Mouse (Mus musculus): ENCODE measurements around the gene Nell2. TPM values are rescaled to one million over a fixed set of nuclear protein-coding genes. Genes with fewer than 3 reads are reported as not detected.

The Nell2 gene
- polyA plus RNA-seq, 1 experiment: 0.04 TPM

DNA sequence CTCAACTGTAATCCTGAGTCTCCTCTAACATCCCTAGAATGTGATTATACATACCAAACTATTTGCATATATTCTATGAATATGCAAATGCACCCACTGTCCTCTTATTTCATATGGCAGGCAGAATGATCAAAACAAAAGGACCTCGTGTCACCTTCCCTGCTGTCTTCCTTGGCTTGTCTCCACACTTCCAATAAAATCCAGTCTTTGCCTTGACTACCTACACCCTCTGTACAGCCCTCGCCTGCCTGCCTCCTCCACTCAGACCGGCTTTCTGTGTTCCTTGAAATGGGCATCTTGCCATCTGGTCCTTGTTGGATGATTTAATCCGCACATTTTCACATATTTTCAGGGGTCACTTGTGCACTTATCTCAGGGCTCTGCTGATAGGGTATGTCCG lies 215.1 kb downstream of the Nell2 start:
- Histone ChIP-seq H3K36me3 (ENCODE audit: control insufficient read depth, insufficient read depth) (no peaks in the 10 kb centered on the region), H3K4me3 (no peak overlapping the region), H3ac (ENCODE audit: control insufficient read depth, insufficient read length) (no peak overlapping the region), H3K27me3 (ENCODE audit: control insufficient read depth, insufficient read depth, insufficient read length) (no peaks in the 10 kb centered on the region), H3K79me2 (ENCODE audit: control insufficient read depth, insufficient read depth) (no peaks in the 10 kb centered on the region), H3K4me2 (ENCODE audit: low read depth) (no peak overlapping the region)
- TF ChIP-seq TCF12 (IDR thresholded peaks at IDR 0.05; ENCODE audit: insufficient read depth, poor library complexity, severe bottlenecking): no peak
- no peak for TF ChIP-seq POLR2AphosphoS2 (IDR thresholded peaks at IDR 0.05; ENCODE audit: insufficient read length, low read depth)
- no peak for TF ChIP-seq MYOG (IDR thresholded peaks at IDR 0.05; ENCODE audit: control insufficient read depth in 1 of 3, insufficient read depth in 1 of 3, insufficient read length in 2 of 3, low read depth in 2 of 3)
- TF ChIP-seq MAX (IDR thresholded peaks at IDR 0.05; ENCODE audit: low read depth): no peak
- no peak for TF ChIP-seq USF1 (IDR thresholded peaks at IDR 0.05; ENCODE audit: low read depth)
- no peak for TF ChIP-seq CEBPB (IDR thresholded peaks at IDR 0.05; ENCODE audit: insufficient read depth, poor library complexity, severe bottlenecking)
- TF ChIP-seq SRF (IDR thresholded peaks at IDR 0.05; ENCODE audit: control insufficient read depth, insufficient read length, low read depth): no peak
- TF ChIP-seq POLR2A (IDR thresholded peaks at IDR 0.05; ENCODE audit: insufficient read length, low read depth): no peak
- TF ChIP-seq MYOD1 (IDR thresholded peaks at IDR 0.05; ENCODE audit: control insufficient read depth in 1 of 3, insufficient read length in 2 of 3, low read depth in 2 of 3): no peak
- no peak for TF ChIP-seq REST (IDR thresholded peaks at IDR 0.05; ENCODE audit: insufficient read depth, insufficient read length)
- no peak for TF ChIP-seq E2F4 (IDR thresholded peaks at IDR 0.05; ENCODE audit: insufficient read depth)
- no peak for TF ChIP-seq TCF3 (IDR thresholded peaks at IDR 0.05; ENCODE audit: insufficient read length, low read depth)

DNA sequence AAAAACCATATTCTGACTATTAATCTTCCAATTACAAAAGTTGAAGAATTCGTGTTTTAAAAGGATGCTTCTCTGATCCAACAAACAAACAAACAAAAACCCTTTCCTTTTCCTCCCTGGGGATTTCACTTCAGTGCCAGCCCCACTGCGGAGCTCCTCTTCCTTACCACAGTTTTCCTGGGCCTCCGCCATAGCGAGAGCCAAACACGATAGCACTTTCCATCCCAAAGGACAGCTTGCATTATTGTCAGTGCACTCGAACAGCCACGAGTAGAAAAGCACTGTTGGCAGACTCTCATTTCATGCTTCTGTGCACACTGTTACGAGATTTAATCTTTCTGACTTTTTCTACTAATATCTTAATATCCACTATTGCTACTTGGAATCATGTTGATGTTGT lies 224.3 kb downstream of the Nell2 start:
- Histone ChIP-seq H3K4me2 (ENCODE audit: low read depth) (no peak overlapping the region), H3K79me2 (ENCODE audit: control insufficient read depth, insufficient read depth) (no peaks in the 10 kb centered on the region), H3K36me3 (ENCODE audit: control insufficient read depth, insufficient read depth) (no peaks in the 10 kb centered on the region)

DNA sequence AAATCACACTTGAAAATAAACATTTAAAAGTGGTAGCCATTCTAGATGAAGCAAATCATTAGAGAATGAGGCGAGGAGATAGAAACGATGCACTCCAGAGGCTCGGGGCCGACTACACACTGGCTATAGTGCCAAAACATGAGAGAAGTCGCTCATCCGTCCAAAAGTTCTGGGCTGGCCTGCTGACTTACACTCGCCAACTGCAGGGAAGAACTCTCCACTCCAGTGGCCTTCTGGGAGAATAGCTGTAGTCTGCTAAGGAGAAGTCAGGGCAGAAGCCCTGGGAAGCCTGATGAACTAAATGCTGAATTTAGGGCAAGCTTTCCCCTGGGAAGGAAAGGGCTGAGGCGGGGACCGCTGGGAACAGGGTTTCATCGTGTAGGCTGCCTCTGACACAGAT lies 231.8 kb downstream of the Nell2 start:
- no peak overlapping the region for H3ac ChIP-seq (ENCODE audit: control insufficient read depth, insufficient read length)
- H3K4me2 ChIP-seq (ENCODE audit: low read depth): no peak overlapping the region
- no peak overlapping the region for H3K4me3 ChIP-seq
- H3K36me3 ChIP-seq (ENCODE audit: control insufficient read depth, insufficient read depth): no peaks in the 10 kb centered on the region
- H3K79me2 ChIP-seq (ENCODE audit: control insufficient read depth, insufficient read depth): no peaks in the 10 kb centered on the region
- no peak for TF ChIP-seq POLR2A (IDR thresholded peaks at IDR 0.05; ENCODE audit: insufficient read length, low read depth)
- no peak for TF ChIP-seq MAX (IDR thresholded peaks at IDR 0.05; ENCODE audit: low read depth)
- TF ChIP-seq CEBPB (IDR thresholded peaks at IDR 0.05; ENCODE audit: insufficient read depth, poor library complexity, severe bottlenecking): no peak
- no peak for TF ChIP-seq MYOD1 (IDR thresholded peaks at IDR 0.05; ENCODE audit: control insufficient read depth in 1 of 3, insufficient read length in 2 of 3, low read depth in 2 of 3)
- no peak for TF ChIP-seq POLR2AphosphoS2 (IDR thresholded peaks at IDR 0.05; ENCODE audit: insufficient read length, low read depth)
- no peak for TF ChIP-seq TCF3 (IDR thresholded peaks at IDR 0.05; ENCODE audit: insufficient read length, low read depth)
- no peak for TF ChIP-seq REST (IDR thresholded peaks at IDR 0.05; ENCODE audit: insufficient read depth, insufficient read length)
- TF ChIP-seq E2F4 (IDR thresholded peaks at IDR 0.05; ENCODE audit: insufficient read depth): no peak
- no peak for TF ChIP-seq MYOG (IDR thresholded peaks at IDR 0.05; ENCODE audit: control insufficient read depth in 1 of 3, insufficient read depth in 1 of 3, insufficient read length in 2 of 3, low read depth in 2 of 3)
- TF ChIP-seq USF1 (IDR thresholded peaks at IDR 0.05; ENCODE audit: low read depth): no peak
- no peaks in the 10 kb centered on the region for H3K27me3 ChIP-seq (ENCODE audit: control insufficient read depth, insufficient read depth, insufficient read length)

More for the DNA sequence above, 224.3 kb downstream of the Nell2 start:
- no peak overlapping the region for H3ac ChIP-seq (ENCODE audit: control insufficient read depth, insufficient read length)
- H3K4me3 ChIP-seq: no peak overlapping the region
- H3K27me3 ChIP-seq (ENCODE audit: control insufficient read depth, insufficient read depth, insufficient read length): no peaks in the 10 kb centered on the region
- TF ChIP-seq MAX (IDR thresholded peaks at IDR 0.05; ENCODE audit: low read depth): no peak
- TF ChIP-seq POLR2AphosphoS2 (IDR thresholded peaks at IDR 0.05; ENCODE audit: insufficient read length, low read depth): no peak
- TF ChIP-seq MYOG (IDR thresholded peaks at IDR 0.05; ENCODE audit: control insufficient read depth in 1 of 3, insufficient read depth in 1 of 3, insufficient read length in 2 of 3, low read depth in 2 of 3): no peak
- TF ChIP-seq POLR2A (IDR thresholded peaks at IDR 0.05; ENCODE audit: insufficient read length, low read depth): no peak
- no peak for TF ChIP-seq MYOD1 (IDR thresholded peaks at IDR 0.05; ENCODE audit: control insufficient read depth in 1 of 3, insufficient read length in 2 of 3, low read depth in 2 of 3)
- TF ChIP-seq SRF (IDR thresholded peaks at IDR 0.05; ENCODE audit: control insufficient read depth, insufficient read length, low read depth): no peak
- no peak for TF ChIP-seq E2F4 (IDR thresholded peaks at IDR 0.05; ENCODE audit: insufficient read depth)
- no peak for TF ChIP-seq USF1 (IDR thresholded peaks at IDR 0.05; ENCODE audit: low read depth)
- no peak for TF ChIP-seq TCF12 (IDR thresholded peaks at IDR 0.05; ENCODE audit: insufficient read depth, poor library complexity, severe bottlenecking)
- no peak for TF ChIP-seq CEBPB (IDR thresholded peaks at IDR 0.05; ENCODE audit: insufficient read depth, poor library complexity, severe bottlenecking)
- TF ChIP-seq REST (IDR thresholded peaks at IDR 0.05; ENCODE audit: insufficient read depth, insufficient read length): no peak
- no peak for TF ChIP-seq TCF3 (IDR thresholded peaks at IDR 0.05; ENCODE audit: insufficient read length, low read depth)

- H3K79me2 ChIP-seq (ENCODE audit: control insufficient read depth, insufficient read depth): no peaks in the 10 kb centered on the region
- no peak overlapping the region for H3K4me2 ChIP-seq (ENCODE audit: low read depth)
- no peaks in the 10 kb centered on the region for H3K36me3 ChIP-seq (ENCODE audit: control insufficient read depth, insufficient read depth)
- H3K27me3 ChIP-seq (ENCODE audit: control insufficient read depth, insufficient read depth, insufficient read length): no peaks in the 10 kb centered on the region
- TF ChIP-seq REST (IDR thresholded peaks at IDR 0.05; ENCODE audit: insufficient read depth, insufficient read length): no peak
- TF ChIP-seq POLR2AphosphoS2 (IDR thresholded peaks at IDR 0.05; ENCODE audit: insufficient read length, low read depth): no peak
- TF ChIP-seq TCF3 (IDR thresholded peaks at IDR 0.05; ENCODE audit: insufficient read length, low read depth): no peak
- no peak for TF ChIP-seq TCF12 (IDR thresholded peaks at IDR 0.05; ENCODE audit: insufficient read depth, poor library complexity, severe bottlenecking)
- TF ChIP-seq MYOD1 (IDR thresholded peaks at IDR 0.05; ENCODE audit: control insufficient read depth in 1 of 3, insufficient read length in 2 of 3, low read depth in 2 of 3): no peak
- TF ChIP-seq MYOG (IDR thresholded peaks at IDR 0.05; ENCODE audit: control insufficient read depth in 1 of 3, insufficient read depth in 1 of 3, insufficient read length in 2 of 3, low read depth in 2 of 3): no peak
- no peak for TF ChIP-seq POLR2A (IDR thresholded peaks at IDR 0.05; ENCODE audit: insufficient read length, low read depth)
- no peak for TF ChIP-seq MAX (IDR thresholded peaks at IDR 0.05; ENCODE audit: low read depth)
- no peak for TF ChIP-seq USF1 (IDR thresholded peaks at IDR 0.05; ENCODE audit: low read depth)
- TF ChIP-seq CEBPB (IDR thresholded peaks at IDR 0.05; ENCODE audit: insufficient read depth, poor library complexity, severe bottlenecking): no peak
- TF ChIP-seq SRF (IDR thresholded peaks at IDR 0.05; ENCODE audit: control insufficient read depth, insufficient read length, low read depth): no peak
- no peak for TF ChIP-seq E2F4 (IDR thresholded peaks at IDR 0.05; ENCODE audit: insufficient read depth)
- H3K4me3 ChIP-seq: no peak overlapping the region
- H3ac ChIP-seq (ENCODE audit: control insufficient read depth, insufficient read length): no peak overlapping the region
These were observed 239.3 kb downstream of the Nell2 start for GRCm38 (mm10) chr15:95289047-95289446.
